In the genomic region with DNA sequence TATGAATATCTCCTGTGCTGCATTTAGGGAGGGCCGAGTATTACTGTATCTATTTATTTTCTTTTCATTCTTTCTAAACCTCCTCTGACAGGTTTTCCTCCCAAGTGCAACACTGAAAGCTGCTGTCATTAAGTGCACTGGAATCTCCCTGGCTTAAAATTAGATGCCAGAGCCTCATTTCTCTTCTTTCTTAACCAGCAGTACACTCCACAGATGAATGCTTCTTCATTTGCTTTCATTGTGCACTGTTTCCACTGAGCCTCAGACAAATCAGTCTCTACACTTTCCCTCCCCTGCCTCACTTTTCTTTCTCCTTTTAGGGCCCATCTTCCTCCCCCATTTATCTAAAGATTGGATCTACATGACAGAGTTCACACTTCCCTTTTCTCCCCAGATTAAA, we compare ENCODE assay signal across 32 mouse cellular contexts. TPM values are rescaled to one million over a fixed set of nuclear protein-coding genes. Genes with fewer than 3 reads are reported as not detected.
"Had no signal": no experiment of that assay in that cellular context is flagged by ENCODE, and none has a peak within 500 bp of the region (broad histone marks: within the 10 kb centered on the region; RNA-seq: fewer than 3 reads in every experiment).

No protein-coding gene starts in this region.

- ATAC-seq: inflammation-experienced regulatory T-cells, adult 6 months; intestine, embryonic 15.5 days; intestine, postnatal 0 days had no signal

- H3K27me3 ChIP-seq: heart, embryonic 12.5 days; hindbrain, embryonic 15.5 days; intestine, embryonic 15.5 days; limb, embryonic 12.5 days; liver, embryonic 13.5 days; liver, embryonic 15.5 days had no signal

- DNase-seq: gastrocnemius, adult 2 months; gastrocnemius, postnatal 10 days; gastrocnemius, postnatal 25 days; heart, adult 18-20 months; heart, postnatal 10 days; heart, postnatal 4 days; kidney, adult 18-20 months; kidney, adult 8-10 months; kidney, postnatal 10 days; kidney, postnatal 25 days; kidney, postnatal 4 days; layer of hippocampus, adult 9-11 months; layer of hippocampus, postnatal 36 days; liver; liver, embryonic 13.5 days had no signal

- H3K27ac ChIP-seq: gastrocnemius, adult 2 months; heart, embryonic 10.5 days; hindbrain, embryonic 10.5 days; hindbrain, embryonic 15.5 days; intestine, embryonic 15.5 days; left cerebral cortex, adult 2 months; limb, embryonic 10.5 days; limb, embryonic 12.5 days; liver, embryonic 13.5 days; liver, embryonic 15.5 days had no signal

- H3K36me3 ChIP-seq: heart, embryonic 10.5 days; heart, embryonic 12.5 days; hindbrain, embryonic 10.5 days; hindbrain, embryonic 15.5 days; intestine, embryonic 15.5 days; limb, embryonic 10.5 days; limb, embryonic 12.5 days; liver, embryonic 13.5 days; liver, embryonic 15.5 days had no signal

- H3K9me3 ChIP-seq: heart, embryonic 10.5 days; heart, embryonic 12.5 days; hindbrain, embryonic 10.5 days; hindbrain, embryonic 15.5 days; intestine, embryonic 15.5 days; limb, embryonic 10.5 days; limb, embryonic 12.5 days; liver, embryonic 13.5 days; liver, embryonic 15.5 days had no signal

- H3K9ac ChIP-seq: heart, embryonic 12.5 days; hindbrain, embryonic 15.5 days; intestine, embryonic 15.5 days; limb, embryonic 12.5 days; liver, embryonic 13.5 days; liver, embryonic 15.5 days had no signal

- H3K4me3 ChIP-seq: gastrocnemius, adult 2 months; heart, embryonic 10.5 days; heart, embryonic 12.5 days; hindbrain, embryonic 10.5 days; hindbrain, embryonic 15.5 days; intestine, embryonic 15.5 days; left cerebral cortex, adult 2 months; limb, embryonic 10.5 days; limb, embryonic 12.5 days; liver, embryonic 13.5 days; liver, embryonic 15.5 days had no signal

- H3K4me2 ChIP-seq: heart, embryonic 12.5 days; hindbrain, embryonic 15.5 days; intestine, embryonic 15.5 days; limb, embryonic 12.5 days; liver, embryonic 11.5 days; liver, embryonic 13.5 days; liver, embryonic 15.5 days had no signal

- H3K4me1 ChIP-seq: heart, embryonic 10.5 days; heart, embryonic 12.5 days; hindbrain, embryonic 10.5 days; hindbrain, embryonic 15.5 days; intestine, embryonic 15.5 days; limb, embryonic 10.5 days; limb, embryonic 12.5 days; liver, embryonic 13.5 days; liver, embryonic 15.5 days had no signal

RNA-seq across cellular contexts. Expression of gene A730009L09Rik, which starts 44.9 kb away (rescaled TPM):
- polyA plus RNA-seq: heart, embryonic 10.5 days; heart, embryonic 12.5 days; heart, embryonic 14.5 days; heart, embryonic 16.5 days; hindbrain, embryonic 10.5 days; inflammation-experienced regulatory T-cells, adult 6 months; intestine, embryonic 15.5 days; intestine, postnatal 0 days; kidney, embryonic 14.5 days; kidney, embryonic 16.5 days; limb, embryonic 10.5 days; limb, embryonic 12.5 days; limb, embryonic 14.5 days; liver, embryonic 11.5 days; liver, embryonic 13.5 days; liver, embryonic 15.5 days had no signal
